Mouse (Mus musculus): Measurements from ENCODE around the gene Mertk. TPM values are rescaled to one million over a fixed set of nuclear protein-coding genes. Genes with fewer than 3 reads are reported as not detected.

Mertk gene
- polyA plus RNA-seq, 1 experiment from 2014 or later = 4.9 TPM

- H3K9me3 ChIP-seq (ENCODE audit: control insufficient read depth, low read length) = no peaks in the 10 kb centered on the region
- no peaks in the 10 kb centered on the region for H3K4me1 ChIP-seq (ENCODE audit: control insufficient read depth in 2 of 2, insufficient read depth in 2 of 2, low read length in 2 of 2)
- H3K27me3 ChIP-seq (ENCODE audit: control insufficient read depth, insufficient read depth, low read length) = no peaks in the 10 kb centered on the region
- no peak overlapping the region for H3K27ac ChIP-seq (replicated peaks in 1 of 2; ENCODE audit: control insufficient read depth in 1 of 2, insufficient read depth in 1 of 2, low read depth in 2 of 2, low read length in 2 of 2)
- no peak for ATAC-seq (ENCODE audit: insufficient number of reproducible peaks, insufficient read depth, low FRiP score, low read depth)
- H3K9ac ChIP-seq (ENCODE audit: low read length) = no peak overlapping the region
- 51% methylated on average over 4 of the region's 4 CpGs for WGBS
- peaks cover 21% of the 10 kb centered on the region for H3K36me3 ChIP-seq (ENCODE audit: control insufficient read depth, insufficient read depth, low read length)
- H3K4me3 ChIP-seq (ENCODE audit: control insufficient read depth in 1 of 2, insufficient read depth in 1 of 2, low read depth in 1 of 2, low read length in 2 of 2) = no peak overlapping the region
- no peak overlapping the region for H3K4me2 ChIP-seq (ENCODE audit: low read length)
Observed at GRCm38 (mm10) chr2:128805341-128805740, 106.6 kb downstream of the Mertk start.

GRCm38 (mm10) chr2:128806561-128806960, 107.8 kb downstream of the Mertk start:
- H3K4me3 ChIP-seq (ENCODE audit: control insufficient read depth in 1 of 2, insufficient read depth in 1 of 2, low read depth in 1 of 2, low read length in 2 of 2) = no peak overlapping the region
- ATAC-seq (ENCODE audit: insufficient number of reproducible peaks, insufficient read depth, low FRiP score, low read depth) = no peak
- no peak overlapping the region for H3K4me2 ChIP-seq (ENCODE audit: low read length)
- whole genome bisulfite sequencing = 34% methylated on average over 8 of the region's 8 CpGs
- no peaks in the 10 kb centered on the region for H3K27me3 ChIP-seq (ENCODE audit: control insufficient read depth, insufficient read depth, low read length)
- no peak overlapping the region for H3K27ac ChIP-seq (replicated peaks in 1 of 2; ENCODE audit: control insufficient read depth in 1 of 2, insufficient read depth in 1 of 2, low read depth in 2 of 2, low read length in 2 of 2)
- H3K9me3 ChIP-seq (ENCODE audit: control insufficient read depth, low read length) = no peaks in the 10 kb centered on the region
- no peak overlapping the region for H3K9ac ChIP-seq (ENCODE audit: low read length)
- peaks cover 14% of the 10 kb centered on the region for H3K36me3 ChIP-seq (ENCODE audit: control insufficient read depth, insufficient read depth, low read length)
- no peaks in the 10 kb centered on the region for H3K4me1 ChIP-seq (ENCODE audit: control insufficient read depth in 2 of 2, insufficient read depth in 2 of 2, low read length in 2 of 2)

DNA sequence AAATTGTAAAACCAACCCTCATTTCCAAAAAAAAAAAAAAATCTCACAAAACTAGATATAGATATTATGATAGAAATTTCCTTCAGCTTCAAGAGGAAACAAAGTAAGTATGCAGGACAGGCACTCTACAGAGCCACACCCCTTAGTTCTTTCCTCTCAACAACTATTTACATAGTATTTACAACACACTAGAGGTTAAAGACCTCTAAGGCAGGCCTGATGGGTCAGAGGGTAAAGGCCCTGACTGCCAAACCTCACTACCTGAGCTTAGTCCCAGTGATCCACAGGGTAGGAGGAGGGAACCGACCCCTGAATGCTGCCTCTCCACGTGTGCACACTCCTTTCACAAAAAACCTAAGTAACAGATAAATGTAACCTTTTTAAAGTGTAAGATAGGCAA, 114.0 kb downstream of the Mertk start:
- Histone ChIP-seq H3K9ac (ENCODE audit: low read length) (no peak overlapping the region), H3K27me3 (ENCODE audit: control insufficient read depth, insufficient read depth, low read length) (no peaks in the 10 kb centered on the region), H3K9me3 (ENCODE audit: control insufficient read depth, low read length) (no peaks in the 10 kb centered on the region), H3K4me1 (ENCODE audit: control insufficient read depth in 2 of 2, insufficient read depth in 2 of 2, low read length in 2 of 2) (peaks cover 3% of the 10 kb centered on the region in 2 experiments; a peak in 2 of 4 replicates), H3K4me3 (ENCODE audit: control insufficient read depth in 1 of 2, insufficient read depth in 1 of 2, low read depth in 1 of 2, low read length in 2 of 2) (no peak overlapping the region), H3K27ac (replicated peaks in 1 of 2; ENCODE audit: control insufficient read depth in 1 of 2, insufficient read depth in 1 of 2, low read depth in 2 of 2, low read length in 2 of 2) (no peak overlapping the region), H3K4me2 (ENCODE audit: low read length) (no peak overlapping the region), H3K36me3 (ENCODE audit: control insufficient read depth, insufficient read depth, low read length) (no peaks in the 10 kb centered on the region)
- ATAC-seq (ENCODE audit: insufficient number of reproducible peaks, insufficient read depth, low FRiP score, low read depth) = no peak
- 40% methylated on average over 2 of the region's 2 CpGs for WGBS

GRCm38 (mm10) chr2:128816311-128816710, 117.6 kb downstream of the Mertk start:
- Histone ChIP-seq H3K36me3 (ENCODE audit: control insufficient read depth, insufficient read depth, low read length) (no peaks in the 10 kb centered on the region), H3K4me3 (ENCODE audit: control insufficient read depth in 1 of 2, insufficient read depth in 1 of 2, low read depth in 1 of 2, low read length in 2 of 2) (no peak overlapping the region), H3K9me3 (ENCODE audit: control insufficient read depth, low read length) (no peaks in the 10 kb centered on the region), H3K27me3 (ENCODE audit: control insufficient read depth, insufficient read depth, low read length) (no peaks in the 10 kb centered on the region), H3K9ac (ENCODE audit: low read length) (no peak overlapping the region), H3K27ac (replicated peaks in 1 of 2; ENCODE audit: control insufficient read depth in 1 of 2, insufficient read depth in 1 of 2, low read depth in 2 of 2, low read length in 2 of 2) (no peak overlapping the region), H3K4me2 (ENCODE audit: low read length) (no peak overlapping the region), H3K4me1 (ENCODE audit: control insufficient read depth in 2 of 2, insufficient read depth in 2 of 2, low read length in 2 of 2) (peaks cover 3 to 11% of the 10 kb centered on the region in 2 experiments; a peak in 3 of 4 replicates)
- no peak for ATAC-seq (ENCODE audit: insufficient number of reproducible peaks, insufficient read depth, low FRiP score, low read depth)
- WGBS = 67% methylated on average over 1 of the region's 1 CpGs

GRCm38 (mm10) chr2:128816916-128817315, 118.2 kb downstream of the Mertk start:
- peak overlapping the region; percentile 4; the same call in 1 of the 2 replicates for H3K9ac ChIP-seq (ENCODE audit: low read length)
- peaks cover 3 to 11% of the 10 kb centered on the region in 2 experiments; a peak in 3 of 4 replicates for H3K4me1 ChIP-seq (ENCODE audit: control insufficient read depth in 2 of 2, insufficient read depth in 2 of 2, low read length in 2 of 2)
- H3K4me3 ChIP-seq (ENCODE audit: control insufficient read depth in 1 of 2, insufficient read depth in 1 of 2, low read depth in 1 of 2, low read length in 2 of 2) = peak overlapping the region in 1 of 2 experiments; percentile 76; a peak in 2 of 4 replicates
- H3K4me2 ChIP-seq (ENCODE audit: low read length) = peak overlapping the region; percentile 82
- H3K27ac ChIP-seq (replicated peaks in 1 of 2; ENCODE audit: control insufficient read depth in 1 of 2, insufficient read depth in 1 of 2, low read depth in 2 of 2, low read length in 2 of 2) = peak overlapping the region in 1 of 2 experiments; percentile 90; a peak in 2 of 4 replicates
- H3K27me3 ChIP-seq (ENCODE audit: control insufficient read depth, insufficient read depth, low read length) = no peaks in the 10 kb centered on the region
- no peak for ATAC-seq (ENCODE audit: insufficient number of reproducible peaks, insufficient read depth, low FRiP score, low read depth)
- H3K36me3 ChIP-seq (ENCODE audit: control insufficient read depth, insufficient read depth, low read length) = no peaks in the 10 kb centered on the region
- WGBS = 45% methylated on average over 6 of the region's 6 CpGs
- no peaks in the 10 kb centered on the region for H3K9me3 ChIP-seq (ENCODE audit: control insufficient read depth, low read length)

GRCm38 (mm10) chr2:128817387-128817785, 118.6 kb downstream of the Mertk start:
- Histone ChIP-seq H3K27me3 (ENCODE audit: control insufficient read depth, insufficient read depth, low read length) (no peaks in the 10 kb centered on the region), H3K4me2 (ENCODE audit: low read length) (peak overlapping the region; percentile 82), H3K4me1 (ENCODE audit: control insufficient read depth in 2 of 2, insufficient read depth in 2 of 2, low read length in 2 of 2) (peaks cover 3 to 11% of the 10 kb centered on the region in 2 experiments; a peak in 3 of 4 replicates), H3K9me3 (ENCODE audit: control insufficient read depth, low read length) (no peaks in the 10 kb centered on the region), H3K9ac (ENCODE audit: low read length) (peak overlapping the region; percentile 72), H3K4me3 (ENCODE audit: control insufficient read depth in 1 of 2, insufficient read depth in 1 of 2, low read depth in 1 of 2, low read length in 2 of 2) (peak overlapping the region; percentile 51 to 76), H3K27ac (replicated peaks in 1 of 2; ENCODE audit: control insufficient read depth in 1 of 2, insufficient read depth in 1 of 2, low read depth in 2 of 2, low read length in 2 of 2) (peak overlapping the region; percentile 80 to 90), H3K36me3 (ENCODE audit: control insufficient read depth, insufficient read depth, low read length) (no peaks in the 10 kb centered on the region)
- 0% methylated on average over 7 of the region's 7 CpGs for WGBS
- no peak; the same call in 1 of the 2 replicates for ATAC-seq (ENCODE audit: insufficient number of reproducible peaks, insufficient read depth, low FRiP score, low read depth)

DNA sequence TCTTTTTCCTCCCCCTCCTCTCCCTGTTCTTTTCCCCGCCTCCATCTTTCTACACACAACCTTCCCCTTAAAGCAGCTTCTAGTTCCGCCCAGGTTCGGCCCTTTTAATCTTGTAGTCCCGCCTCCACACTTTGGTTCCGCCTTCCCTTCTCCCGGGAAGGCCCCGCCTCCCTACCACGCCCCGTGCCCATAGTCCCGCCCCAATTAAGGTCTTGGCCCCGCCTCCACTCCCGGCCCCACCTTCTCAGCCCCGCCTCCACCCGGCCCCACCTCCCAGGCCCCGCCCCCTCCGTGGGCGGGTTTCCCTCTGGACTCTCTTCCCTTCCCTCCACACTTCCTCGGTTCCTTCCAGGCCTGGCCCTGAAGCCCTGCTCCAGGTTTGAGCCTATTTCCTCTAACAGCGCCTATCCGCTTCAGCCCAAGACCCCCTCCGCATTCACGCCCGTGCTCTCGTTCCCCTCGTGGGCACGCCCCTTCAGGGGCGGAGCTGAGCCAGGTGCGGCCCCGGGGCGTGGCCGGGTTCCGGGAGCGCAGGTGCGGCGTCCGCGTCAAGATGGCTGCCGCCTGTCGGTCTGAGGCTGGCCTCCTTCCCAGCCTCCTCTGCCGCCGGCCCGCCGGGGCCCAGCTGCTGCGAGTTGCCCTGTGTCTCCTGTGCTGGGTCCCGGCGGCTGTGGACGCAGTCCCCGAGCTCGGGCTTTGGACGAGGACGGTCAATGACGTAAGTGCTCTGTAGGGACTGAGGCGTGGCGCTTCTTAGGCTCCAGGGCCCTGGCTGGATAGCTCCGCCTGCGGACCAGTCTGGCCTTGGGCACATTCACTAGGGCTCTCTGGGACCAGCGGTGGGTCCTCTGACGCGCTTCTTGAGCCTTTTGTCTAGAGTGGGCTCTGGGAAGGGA, 119.3 kb downstream of the Mertk start, which contains the start of gene Tmem87b:
Tmem87b (plus strand) TSS at position 333 of the 896 bp plus-strand sequence.
- under 1% methylated on average over 59 of the region's 59 CpGs for WGBS
- H3K9me3 ChIP-seq (ENCODE audit: control insufficient read depth, low read length) = no peaks in the 10 kb centered on the region
- H3K4me1 ChIP-seq (ENCODE audit: control insufficient read depth in 2 of 2, insufficient read depth in 2 of 2, low read length in 2 of 2) = peaks cover 3 to 11% of the 10 kb centered on the region in 2 experiments; a peak in 3 of 4 replicates
- peak within 1 kb of the TSS; percentile 90 to 92 for H3K27ac ChIP-seq (replicated peaks in 1 of 2; ENCODE audit: control insufficient read depth in 1 of 2, insufficient read depth in 1 of 2, low read depth in 2 of 2, low read length in 2 of 2)
- H3K27me3 ChIP-seq (ENCODE audit: control insufficient read depth, insufficient read depth, low read length) = no peaks in the 10 kb centered on the region
- peak; percentile 90 for ATAC-seq (ENCODE audit: insufficient number of reproducible peaks, insufficient read depth, low FRiP score, low read depth)
- peak within 1 kb of the TSS; percentile 79 for H3K9ac ChIP-seq (ENCODE audit: low read length)
- no peaks in the 10 kb centered on the region for H3K36me3 ChIP-seq (ENCODE audit: control insufficient read depth, insufficient read depth, low read length)
- peak within 1 kb of the TSS; percentile 76 to 87 for H3K4me3 ChIP-seq (ENCODE audit: control insufficient read depth in 1 of 2, insufficient read depth in 1 of 2, low read depth in 1 of 2, low read length in 2 of 2)
- H3K4me2 ChIP-seq (ENCODE audit: low read length) = peak within 1 kb of the TSS; percentile 82

Data from heart, embryonic 14.5 days (tissue).